Mouse (Mus musculus): ENCODE results near the gene Kcna2. TPM values are rescaled to one million over a fixed set of nuclear protein-coding genes. Genes with fewer than 3 reads are reported as not detected.

Gene Kcna2
- polyA plus RNA-seq, 1 experiment from 2014 or later, result 0.42 TPM

DNA sequence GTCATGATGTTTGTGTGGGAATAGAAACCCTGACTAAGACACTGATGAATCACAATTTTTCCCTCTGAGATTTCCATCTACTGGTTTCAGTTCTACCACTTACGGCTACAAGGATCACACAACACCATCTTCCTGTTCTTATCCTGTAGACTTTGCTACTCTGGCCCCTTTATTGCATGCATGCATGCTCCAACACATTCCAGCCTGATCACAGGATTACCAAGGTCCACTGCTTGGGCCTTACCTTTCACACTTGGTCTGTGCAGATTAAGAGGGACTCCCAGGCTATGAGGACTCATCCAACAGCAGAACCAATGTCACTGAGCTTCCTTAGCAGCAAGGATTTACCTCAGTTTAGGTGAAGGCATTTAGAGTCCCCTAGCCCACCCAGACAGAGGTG, 25.2 kb upstream of the Kcna2 start:
- no peak for DNase-seq
- no peaks in the 10 kb centered on the region for H3K9me3 ChIP-seq (ENCODE audit: low read depth, low read length)
- TF ChIP-seq CTCF (IDR thresholded peaks at IDR 0.05; ENCODE audit: low read depth), result no peak
- no peak overlapping the region for H3K4me3 ChIP-seq (ENCODE audit: low read depth, low read length)
- no peaks in the 10 kb centered on the region for H3K27me3 ChIP-seq (ENCODE audit: insufficient read depth, low read length)
- H3K27ac ChIP-seq (ENCODE audit: low read depth), result no peak overlapping the region
- no peak overlapping the region for H3K4me2 ChIP-seq
- H3K36me3 ChIP-seq (ENCODE audit: insufficient read depth), result no peaks in the 10 kb centered on the region
- no peak overlapping the region for H3K9ac ChIP-seq
- WGBS, result 76% methylated on average over 1 of the region's 1 CpGs
- H3K4me1 ChIP-seq (ENCODE audit: insufficient read depth), result peaks cover 3% of the 10 kb centered on the region; the same call in 1 of the 2 replicates
- no peak for ATAC-seq (ENCODE audit: insufficient read depth)

DNA sequence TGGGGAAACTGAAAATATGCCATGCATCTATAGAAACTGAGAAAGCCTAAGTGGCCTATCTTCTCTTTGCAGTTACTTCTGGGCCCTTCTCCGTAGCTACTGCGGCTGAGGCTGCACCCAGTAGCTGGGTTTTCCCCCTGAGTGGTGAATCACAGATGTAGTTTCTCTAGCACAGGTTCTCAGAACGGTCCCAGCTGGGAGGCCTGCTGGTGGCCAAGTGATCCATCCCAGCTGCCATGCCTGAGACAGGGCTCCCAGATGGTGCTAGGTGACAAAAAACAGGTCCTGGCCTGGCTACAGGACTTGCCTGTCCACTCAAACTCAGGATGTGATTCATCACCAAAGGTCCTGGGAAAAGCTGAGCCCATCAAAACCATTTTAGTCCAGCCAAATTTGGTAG, 24.3 kb upstream of the Kcna2 start:
- no peak overlapping the region for H3K27ac ChIP-seq (ENCODE audit: low read depth)
- 30% methylated on average over 3 of the region's 3 CpGs for WGBS
- H3K4me2 ChIP-seq, result no peak overlapping the region
- DNase-seq, result peak; percentile 86
- H3K36me3 ChIP-seq (ENCODE audit: insufficient read depth), result no peaks in the 10 kb centered on the region
- no peaks in the 10 kb centered on the region for H3K9me3 ChIP-seq (ENCODE audit: low read depth, low read length)
- H3K9ac ChIP-seq, result no peak overlapping the region
- ATAC-seq (ENCODE audit: insufficient read depth), result peak; percentile 94
- no peak overlapping the region for H3K4me3 ChIP-seq (ENCODE audit: low read depth, low read length)
- no peaks in the 10 kb centered on the region for H3K27me3 ChIP-seq (ENCODE audit: insufficient read depth, low read length)
- no peak for TF ChIP-seq CTCF (IDR thresholded peaks at IDR 0.05; ENCODE audit: low read depth)
- H3K4me1 ChIP-seq (ENCODE audit: insufficient read depth), result peaks cover 3% of the 10 kb centered on the region; the same call in 1 of the 2 replicates

DNA sequence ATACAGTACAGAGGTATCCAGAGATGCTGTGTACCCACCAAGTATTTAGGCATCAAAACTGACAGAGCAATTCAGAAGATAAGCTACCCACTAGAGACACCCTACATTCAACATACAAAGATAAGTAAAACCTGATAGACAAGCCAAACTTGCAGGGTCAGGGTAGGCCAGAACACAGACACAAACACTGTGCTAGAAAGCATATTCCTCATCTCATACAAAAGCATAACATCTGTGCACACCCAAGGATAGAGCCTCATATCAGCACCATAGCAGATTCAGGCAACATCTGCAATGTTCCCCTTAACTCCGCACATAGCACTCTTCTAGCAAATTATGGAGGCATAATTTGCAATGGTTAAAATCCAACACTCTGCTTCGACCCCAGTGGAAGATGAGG, 23.8 kb upstream of the Kcna2 start:
- ATAC-seq (ENCODE audit: insufficient read depth), result peak; percentile 73
- Histone ChIP-seq H3K4me2 (no peak overlapping the region), H3K4me3 (ENCODE audit: low read depth, low read length) (no peak overlapping the region), H3K4me1 (ENCODE audit: insufficient read depth) (peaks cover 3% of the 10 kb centered on the region; the same call in 1 of the 2 replicates), H3K27me3 (ENCODE audit: insufficient read depth, low read length) (no peaks in the 10 kb centered on the region), H3K36me3 (ENCODE audit: insufficient read depth) (no peaks in the 10 kb centered on the region), H3K9me3 (ENCODE audit: low read depth, low read length) (no peaks in the 10 kb centered on the region), H3K9ac (no peak overlapping the region), H3K27ac (ENCODE audit: low read depth) (no peak overlapping the region)
- WGBS, result 65% methylated on average over 2 of the region's 2 CpGs
- no peak for TF ChIP-seq CTCF (IDR thresholded peaks at IDR 0.05; ENCODE audit: low read depth)
- DNase-seq, result peak; percentile 6

DNA sequence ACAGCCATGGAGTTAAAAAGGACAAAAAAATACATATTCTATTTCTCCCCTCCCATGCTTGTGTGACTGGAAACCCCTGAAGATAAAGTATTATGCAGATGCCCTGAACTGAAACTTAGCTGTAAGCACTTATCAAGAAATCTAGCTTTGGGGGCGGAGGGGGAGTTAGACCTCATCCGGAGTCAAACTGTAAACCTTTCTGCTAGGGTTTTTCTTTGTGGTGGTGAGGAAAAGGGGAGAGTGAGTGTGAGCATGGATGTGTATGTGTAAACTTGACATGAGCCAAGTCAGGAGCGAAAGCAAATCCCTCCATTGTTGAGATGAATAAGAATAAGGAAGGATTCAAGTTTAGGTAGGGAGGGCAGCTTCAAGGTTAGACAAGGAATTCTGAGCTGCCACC, 20.1 kb upstream of the Kcna2 start:
- H3K4me2 ChIP-seq, result no peak overlapping the region
- H3K27me3 ChIP-seq (ENCODE audit: insufficient read depth, low read length), result no peaks in the 10 kb centered on the region
- H3K27ac ChIP-seq (ENCODE audit: low read depth), result no peak overlapping the region
- no peak overlapping the region for H3K9ac ChIP-seq
- no peak for ATAC-seq (ENCODE audit: insufficient read depth)
- H3K4me1 ChIP-seq (ENCODE audit: insufficient read depth), result peaks cover 3% of the 10 kb centered on the region; the same call in 1 of the 2 replicates
- no peak for TF ChIP-seq CTCF (IDR thresholded peaks at IDR 0.05; ENCODE audit: low read depth)
- H3K36me3 ChIP-seq (ENCODE audit: insufficient read depth), result no peaks in the 10 kb centered on the region
- 63% methylated on average over 3 of the region's 3 CpGs for WGBS
- no peak for DNase-seq
- H3K4me3 ChIP-seq (ENCODE audit: low read depth, low read length), result no peak overlapping the region
- no peaks in the 10 kb centered on the region for H3K9me3 ChIP-seq (ENCODE audit: low read depth, low read length)

DNA sequence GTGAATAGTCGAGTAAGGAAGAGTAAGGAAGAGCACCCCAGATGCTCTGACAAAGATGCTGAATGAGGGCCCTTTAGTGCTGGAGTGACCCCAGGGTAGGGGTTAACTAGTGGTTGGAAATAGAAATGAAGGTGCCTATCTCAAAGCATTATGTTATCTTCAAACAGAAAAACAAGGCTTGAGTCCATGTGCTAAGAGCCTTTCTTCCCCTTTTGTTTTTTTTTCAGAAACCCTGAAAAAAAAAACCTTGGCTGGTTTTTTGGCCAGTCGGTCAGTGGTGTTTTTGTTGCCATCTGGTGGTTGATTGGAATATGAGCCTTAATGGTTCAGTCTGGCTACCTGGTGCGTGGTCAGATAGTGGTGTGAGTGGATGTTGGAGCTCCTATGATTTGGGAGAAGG, 19.7 kb upstream of the Kcna2 start:
- Histone ChIP-seq H3K9ac (no peak overlapping the region), H3K27ac (ENCODE audit: low read depth) (no peak overlapping the region), H3K4me2 (no peak overlapping the region), H3K4me3 (ENCODE audit: low read depth, low read length) (no peak overlapping the region), H3K27me3 (ENCODE audit: insufficient read depth, low read length) (no peaks in the 10 kb centered on the region), H3K36me3 (ENCODE audit: insufficient read depth) (no peaks in the 10 kb centered on the region), H3K4me1 (ENCODE audit: insufficient read depth) (peaks cover 3% of the 10 kb centered on the region; the same call in 1 of the 2 replicates), H3K9me3 (ENCODE audit: low read depth, low read length) (no peaks in the 10 kb centered on the region)
- DNase-seq, result peak; percentile 74
- peak; percentile 62 for TF ChIP-seq CTCF (IDR thresholded peaks at IDR 0.05; ENCODE audit: low read depth)
- ATAC-seq (ENCODE audit: insufficient read depth), result no peak
- 23% methylated on average over 3 of the region's 3 CpGs for WGBS

DNA sequence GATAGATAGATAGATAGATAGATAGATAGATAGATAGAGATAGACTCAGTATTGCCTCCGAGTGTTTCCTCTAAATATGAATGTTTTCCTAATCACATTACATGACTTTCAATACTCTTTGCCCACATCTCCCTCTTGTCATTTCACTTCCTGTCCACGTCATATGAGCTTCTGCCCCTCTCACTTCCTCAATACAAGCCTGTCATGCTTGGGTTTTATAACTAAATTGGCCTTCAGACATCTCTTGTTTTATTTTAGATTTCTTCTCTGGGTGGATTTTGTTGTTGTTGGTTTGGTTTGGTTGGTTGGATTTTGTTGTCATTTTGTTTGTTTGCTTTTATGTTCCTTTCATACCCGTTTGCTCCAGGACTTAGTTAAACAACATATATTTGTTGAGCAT, 16.4 kb upstream of the Kcna2 start:
- H3K4me3 ChIP-seq (ENCODE audit: low read depth, low read length), result no peak overlapping the region
- ATAC-seq (ENCODE audit: insufficient read depth), result no peak
- TF ChIP-seq CTCF (IDR thresholded peaks at IDR 0.05; ENCODE audit: low read depth), result no peak
- DNase-seq, result no peak
- H3K27me3 ChIP-seq (ENCODE audit: insufficient read depth, low read length), result no peaks in the 10 kb centered on the region
- H3K27ac ChIP-seq (ENCODE audit: low read depth), result no peak overlapping the region
- H3K9me3 ChIP-seq (ENCODE audit: low read depth, low read length), result no peaks in the 10 kb centered on the region
- H3K9ac ChIP-seq, result no peak overlapping the region
- no peaks in the 10 kb centered on the region for H3K4me1 ChIP-seq (ENCODE audit: insufficient read depth)
- H3K4me2 ChIP-seq, result no peak overlapping the region
- 69% methylated on average over 3 of the region's 3 CpGs for WGBS
- H3K36me3 ChIP-seq (ENCODE audit: insufficient read depth), result no peaks in the 10 kb centered on the region

DNA sequence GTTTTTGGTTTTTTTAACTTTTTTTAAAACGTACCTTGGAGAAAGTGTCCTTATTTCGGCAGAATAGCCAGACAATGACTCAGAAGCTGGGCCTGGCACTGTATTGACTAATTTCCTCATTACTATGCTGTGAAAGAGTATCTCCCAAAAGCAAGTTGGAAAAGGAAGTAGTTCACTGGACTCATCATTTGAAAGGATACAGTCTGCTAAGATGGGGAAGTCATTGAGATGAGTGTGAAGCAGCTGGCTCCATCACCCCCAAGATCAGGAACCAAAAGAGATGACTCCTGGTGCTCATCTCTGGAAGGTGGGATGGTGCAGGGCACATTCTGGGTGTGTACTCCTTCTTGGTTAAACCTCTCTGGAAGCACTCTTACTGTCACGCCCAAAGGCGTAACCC, 13.5 kb upstream of the Kcna2 start:
- no peak overlapping the region for H3K4me2 ChIP-seq
- no peaks in the 10 kb centered on the region for H3K9me3 ChIP-seq (ENCODE audit: low read depth, low read length)
- H3K27me3 ChIP-seq (ENCODE audit: insufficient read depth, low read length), result no peaks in the 10 kb centered on the region
- no peaks in the 10 kb centered on the region for H3K4me1 ChIP-seq (ENCODE audit: insufficient read depth)
- H3K36me3 ChIP-seq (ENCODE audit: insufficient read depth), result no peaks in the 10 kb centered on the region
- DNase-seq (no peak), ATAC-seq (ENCODE audit: insufficient read depth) (no peak)
- H3K27ac ChIP-seq (ENCODE audit: low read depth), result no peak overlapping the region
- no peak overlapping the region for H3K9ac ChIP-seq
- TF ChIP-seq CTCF (IDR thresholded peaks at IDR 0.05; ENCODE audit: low read depth), result no peak
- H3K4me3 ChIP-seq (ENCODE audit: low read depth, low read length), result no peak overlapping the region
- WGBS, result 80% methylated on average over 4 of the region's 4 CpGs

DNA sequence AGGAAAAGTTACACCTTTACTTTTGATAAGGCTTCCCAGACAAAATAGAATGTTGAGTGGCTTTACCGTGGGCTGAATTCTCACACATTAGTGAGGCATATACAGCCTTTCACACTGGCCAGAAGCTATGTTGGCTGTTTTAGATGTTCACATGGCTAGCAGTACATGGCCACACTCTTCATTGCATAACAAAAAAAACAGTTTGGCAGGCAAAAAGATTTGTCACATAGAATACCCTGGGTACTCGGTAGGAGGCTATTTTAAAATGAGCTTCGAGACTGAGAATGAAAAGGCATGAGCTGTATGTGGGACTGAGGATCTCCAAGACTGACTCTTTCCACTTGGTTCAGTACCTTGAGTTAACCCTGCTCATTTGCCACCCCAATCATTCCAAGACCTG, 12.1 kb upstream of the Kcna2 start:
- Histone ChIP-seq H3K4me3 (ENCODE audit: low read depth, low read length) (no peak overlapping the region), H3K4me2 (no peak overlapping the region), H3K9me3 (ENCODE audit: low read depth, low read length) (no peaks in the 10 kb centered on the region), H3K9ac (no peak overlapping the region), H3K36me3 (ENCODE audit: insufficient read depth) (no peaks in the 10 kb centered on the region), H3K4me1 (ENCODE audit: insufficient read depth) (no peaks in the 10 kb centered on the region), H3K27ac (ENCODE audit: low read depth) (no peak overlapping the region), H3K27me3 (ENCODE audit: insufficient read depth, low read length) (no peaks in the 10 kb centered on the region)
- no peak for TF ChIP-seq CTCF (IDR thresholded peaks at IDR 0.05; ENCODE audit: low read depth)
- WGBS, result 79% methylated on average over 3 of the region's 3 CpGs
- no peak for ATAC-seq (ENCODE audit: insufficient read depth)
- no peak for DNase-seq

Measured in lung, embryonic 14.5 days (tissue).